Mouse (Mus musculus): ENCODE data around the gene Spata31d1b. TPM values are rescaled to one million over a fixed set of nuclear protein-coding genes. Genes with fewer than 3 reads are reported as not detected.
"Not testable (repeated sequence)": the region's sequence is repeated elsewhere in the genome, so short reads cannot be mapped to it uniquely, and the experiment has no call there.

Spata31d1b gene
- polyA plus RNA-seq, 1 experiment from 2014 or later = not detected

DNA sequence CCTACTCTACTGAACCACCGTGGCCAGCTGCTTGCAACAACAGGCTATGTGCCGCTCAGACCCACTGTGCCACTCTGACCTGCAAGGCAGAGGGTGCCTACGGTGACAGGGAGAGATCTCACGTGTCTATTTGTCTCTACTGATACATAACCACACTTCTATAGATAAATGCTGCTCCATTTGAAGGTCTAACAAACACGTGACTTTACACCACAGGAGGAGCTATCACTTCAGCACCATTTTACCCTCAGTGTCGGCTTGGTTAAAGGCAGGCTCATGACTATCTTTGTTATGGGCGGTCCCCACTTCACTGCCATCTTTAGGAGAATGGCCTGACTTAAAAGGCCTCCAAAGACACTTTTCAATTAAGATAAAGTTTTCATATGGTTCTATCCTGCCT, 29.5 kb upstream of the Spata31d1b start:
- H3K4me3 ChIP-seq (ENCODE audit: inconsistent target) = no peak overlapping the region
- H3K36me3 ChIP-seq (ENCODE audit: inconsistent target) = no peaks in the 10 kb centered on the region
- no peaks in the 10 kb centered on the region for H3K79me2 ChIP-seq (ENCODE audit: inconsistent target)
- WGBS (ENCODE audit: missing documents) = 55% methylated on average over 7 of the region's 7 CpGs
- no peak overlapping the region for H3K27ac ChIP-seq

DNA sequence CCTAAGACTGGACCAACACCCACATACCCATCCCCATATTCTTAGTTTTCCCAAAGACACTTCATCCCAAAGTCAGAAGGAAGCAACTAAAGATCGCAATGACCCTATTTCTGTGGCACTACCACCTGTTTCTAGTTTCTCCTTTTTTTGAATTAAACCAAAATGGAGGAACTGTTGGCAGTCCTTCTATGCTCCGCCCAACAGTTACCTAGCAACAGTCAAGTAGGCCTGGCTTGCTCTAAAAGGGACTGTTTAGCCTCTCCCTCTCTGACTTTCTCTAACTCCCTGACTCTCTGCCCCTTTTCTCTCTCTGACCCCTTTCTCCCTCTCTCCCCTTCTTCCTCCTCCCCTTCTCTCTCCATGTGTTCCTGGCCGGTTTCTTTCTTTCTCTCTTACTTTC, 26.8 kb upstream of the Spata31d1b start:
- Histone ChIP-seq H3K36me3 (ENCODE audit: inconsistent target) (no peaks in the 10 kb centered on the region), H3K27ac (no peak overlapping the region), H3K4me3 (ENCODE audit: inconsistent target) (no peak overlapping the region), H3K79me2 (ENCODE audit: inconsistent target) (no peaks in the 10 kb centered on the region)
- WGBS (ENCODE audit: missing documents) = 76% methylated on average over 3 of the region's 3 CpGs

DNA sequence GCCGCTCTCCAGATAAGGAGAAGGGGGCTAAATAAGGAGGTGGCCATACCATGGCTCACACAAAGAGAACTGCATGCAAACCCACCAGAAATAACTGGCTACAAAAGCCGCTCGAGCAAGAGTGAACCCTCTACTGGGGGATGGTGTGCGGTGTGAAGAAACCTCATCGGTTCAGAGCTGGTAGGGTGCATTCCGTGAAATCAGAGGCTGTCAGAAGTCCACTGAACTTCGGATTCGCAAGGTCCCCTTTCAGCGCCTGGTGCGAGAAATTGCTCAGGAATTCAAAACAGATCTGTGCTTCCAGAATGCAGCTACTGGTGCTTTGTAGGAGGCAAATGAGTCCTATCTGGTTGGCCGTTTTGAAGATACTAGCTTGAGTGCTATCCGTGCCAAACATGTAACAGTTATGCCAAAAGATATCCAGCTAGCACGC, 23.7 kb upstream of the Spata31d1b start:
- WGBS (ENCODE audit: missing documents) = 87% methylated on average over 13 of the region's 13 CpGs
- no peak overlapping the region for H3K4me3 ChIP-seq (ENCODE audit: inconsistent target)

DNA sequence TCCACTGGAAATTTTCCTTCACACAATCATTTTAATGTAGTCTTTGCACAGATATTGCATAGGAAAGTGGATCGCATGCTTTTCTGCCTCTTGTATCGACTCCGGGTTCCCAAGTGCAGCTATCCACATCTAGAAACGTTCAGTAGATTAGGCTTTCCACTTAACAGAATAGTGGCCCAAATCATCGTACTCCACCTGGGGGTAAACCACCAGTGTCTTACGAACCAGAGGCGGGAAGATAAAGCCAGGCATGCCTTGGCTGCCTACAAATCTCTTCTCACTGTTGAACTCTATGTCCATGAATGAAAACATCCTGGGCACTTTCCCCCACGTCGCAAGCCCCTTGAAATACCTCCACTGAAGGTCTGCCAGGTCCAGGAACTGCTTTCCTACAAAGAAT, 22.8 kb upstream of the Spata31d1b start:
- H3K4me3 ChIP-seq (ENCODE audit: inconsistent target) = no peak overlapping the region
- WGBS (ENCODE audit: missing documents) = 94% methylated on average over 9 of the region's 9 CpGs
- no peaks in the 10 kb centered on the region for H3K36me3 ChIP-seq (ENCODE audit: inconsistent target)
- H3K27ac ChIP-seq = no peak overlapping the region
- no peaks in the 10 kb centered on the region for H3K79me2 ChIP-seq (ENCODE audit: inconsistent target)

More for the DNA sequence above, 23.7 kb upstream of the Spata31d1b start:
- Histone ChIP-seq H3K79me2 (ENCODE audit: inconsistent target) (no peaks in the 10 kb centered on the region), H3K27ac (no peak overlapping the region), H3K36me3 (ENCODE audit: inconsistent target) (no peaks in the 10 kb centered on the region)

DNA sequence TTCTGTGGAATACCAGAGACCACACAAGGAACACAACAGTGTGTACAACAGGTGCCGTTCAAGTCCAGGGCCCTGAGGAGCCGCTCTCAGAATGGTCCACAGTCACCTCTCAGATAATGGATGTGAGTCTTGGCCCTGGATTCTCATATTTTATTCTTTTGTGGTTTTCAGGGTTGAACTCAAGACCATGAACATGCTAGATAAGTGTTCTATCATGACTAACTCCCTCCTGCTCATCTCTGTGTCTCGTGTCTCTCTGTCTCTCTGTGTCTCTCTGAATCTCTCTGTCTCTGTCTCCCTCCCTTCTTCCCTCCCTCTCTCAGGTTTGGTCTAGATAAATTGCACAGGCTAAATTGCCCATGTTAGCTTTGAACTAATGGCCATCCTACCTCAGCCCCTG, 22.2 kb upstream of the Spata31d1b start:
- WGBS (ENCODE audit: missing documents) = 98% methylated on average over 3 of the region's 3 CpGs
- Histone ChIP-seq H3K36me3 (ENCODE audit: inconsistent target) (no peaks in the 10 kb centered on the region), H3K79me2 (ENCODE audit: inconsistent target) (no peaks in the 10 kb centered on the region), H3K4me3 (ENCODE audit: inconsistent target) (no peak overlapping the region), H3K27ac (no peak overlapping the region)

DNA sequence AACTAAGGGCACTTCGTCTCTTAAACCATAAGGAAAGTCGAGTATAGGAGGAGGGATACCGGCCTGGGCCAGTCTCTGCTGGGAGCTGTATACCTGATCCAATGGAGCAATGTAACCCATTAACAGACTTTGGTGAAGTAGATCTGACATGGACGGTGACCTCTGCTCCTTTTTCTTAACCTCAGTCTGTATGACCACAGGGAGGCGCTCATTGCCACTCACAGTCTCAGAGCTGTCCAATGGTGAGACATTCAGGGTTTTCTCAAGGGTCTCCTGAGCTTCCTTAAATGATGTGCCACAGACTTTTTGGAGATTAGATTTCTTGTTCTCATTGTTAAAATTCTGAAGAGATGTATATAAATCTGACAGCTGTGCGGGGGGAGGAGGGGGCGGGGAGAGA, 21.5 kb upstream of the Spata31d1b start:
- Histone ChIP-seq H3K27ac (no peak overlapping the region), H3K36me3 (ENCODE audit: inconsistent target) (no peaks in the 10 kb centered on the region)

DNA sequence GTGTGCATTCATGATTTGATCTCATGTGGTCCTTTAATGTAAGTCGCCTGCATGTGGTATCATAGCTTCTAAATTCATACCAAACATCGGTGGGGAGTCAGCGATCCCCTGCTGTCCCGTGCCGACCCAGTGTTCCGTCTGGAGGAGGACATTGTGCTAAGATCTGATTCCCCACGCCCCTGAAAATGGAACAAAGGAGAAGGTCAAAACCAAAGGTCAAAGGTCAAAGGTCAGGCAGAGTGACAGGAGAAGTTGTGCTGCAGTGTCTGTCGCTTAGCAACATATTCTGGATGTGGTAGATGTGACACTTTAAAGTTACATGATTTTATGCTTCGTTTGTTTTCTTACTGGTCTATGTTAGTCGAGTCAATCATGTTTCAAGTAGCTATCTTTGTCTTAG, 20.6 kb upstream of the Spata31d1b start:
- 90% methylated on average over 10 of the region's 10 CpGs for WGBS (ENCODE audit: missing documents)
- no peak overlapping the region for H3K27ac ChIP-seq
- H3K4me3 ChIP-seq (ENCODE audit: inconsistent target) = no peak overlapping the region
- H3K36me3 ChIP-seq (ENCODE audit: inconsistent target) = no peaks in the 10 kb centered on the region
- H3K79me2 ChIP-seq (ENCODE audit: inconsistent target) = no peaks in the 10 kb centered on the region

More for the DNA sequence above, 21.5 kb upstream of the Spata31d1b start:
- no peak overlapping the region for H3K4me3 ChIP-seq (ENCODE audit: inconsistent target)
- H3K79me2 ChIP-seq (ENCODE audit: inconsistent target) = no peaks in the 10 kb centered on the region
- WGBS (ENCODE audit: missing documents) = 91% methylated on average over 7 of the region's 7 CpGs

DNA sequence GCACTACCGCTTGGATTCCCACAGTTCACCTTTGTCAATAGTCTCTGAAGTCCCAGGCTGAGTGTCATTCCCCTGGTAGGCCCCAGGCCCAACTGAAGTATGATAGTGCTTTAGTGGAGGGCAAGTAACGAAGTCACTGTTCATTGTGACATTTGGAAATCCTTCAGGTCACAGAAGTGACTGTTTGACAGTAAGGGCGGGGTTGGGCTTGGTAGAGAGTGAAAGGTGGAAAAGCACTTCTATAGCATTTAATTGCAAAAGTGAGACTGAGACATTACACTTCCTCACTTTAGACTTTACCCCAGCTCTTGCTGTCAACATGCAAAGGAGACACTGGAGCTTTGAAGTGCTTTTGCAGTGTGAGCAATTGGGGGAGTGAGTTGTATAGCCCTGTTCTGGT, 18.1 kb upstream of the Spata31d1b start, which contains the start of gene 4921517D22Rik:
4921517D22Rik (minus strand) TSS at position 101 of the 400 bp plus-strand sequence.
- WGBS (ENCODE audit: missing documents) = 97% methylated on average over 3 of the region's 3 CpGs
- no peak within 1 kb of the TSS for H3K4me3 ChIP-seq (ENCODE audit: inconsistent target)
- no peaks in the 10 kb centered on the region for H3K36me3 ChIP-seq (ENCODE audit: inconsistent target)
- H3K27ac ChIP-seq = no peak within 1 kb of the TSS
- no peaks in the 10 kb centered on the region for H3K79me2 ChIP-seq (ENCODE audit: inconsistent target)

DNA sequence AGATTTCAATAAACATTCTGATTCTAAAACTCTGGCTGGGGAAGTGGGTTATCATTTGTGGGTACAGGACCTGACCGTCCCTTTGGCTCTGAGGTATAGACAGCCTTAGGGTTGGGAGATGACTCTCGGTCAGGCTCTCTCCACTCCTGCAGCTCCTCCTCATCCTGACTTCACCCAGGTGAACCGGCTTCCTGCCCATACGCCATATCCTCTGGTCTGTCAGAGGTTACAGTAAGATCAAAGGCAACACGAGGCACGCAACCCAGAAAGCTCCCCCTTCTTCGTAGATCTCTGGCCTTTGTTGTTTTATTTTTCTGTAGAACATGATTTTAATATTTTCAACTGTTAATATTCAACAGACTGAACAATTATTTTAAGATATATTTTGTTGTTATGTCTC, 16.3 kb upstream of the Spata31d1b start:
- WGBS (ENCODE audit: missing documents) = 94% methylated on average over 7 of the region's 7 CpGs
- no peak overlapping the region for H3K27ac ChIP-seq
- no peak overlapping the region for H3K4me3 ChIP-seq (ENCODE audit: inconsistent target)
- H3K36me3 ChIP-seq (ENCODE audit: inconsistent target) = no peaks in the 10 kb centered on the region
- no peaks in the 10 kb centered on the region for H3K79me2 ChIP-seq (ENCODE audit: inconsistent target)

DNA sequence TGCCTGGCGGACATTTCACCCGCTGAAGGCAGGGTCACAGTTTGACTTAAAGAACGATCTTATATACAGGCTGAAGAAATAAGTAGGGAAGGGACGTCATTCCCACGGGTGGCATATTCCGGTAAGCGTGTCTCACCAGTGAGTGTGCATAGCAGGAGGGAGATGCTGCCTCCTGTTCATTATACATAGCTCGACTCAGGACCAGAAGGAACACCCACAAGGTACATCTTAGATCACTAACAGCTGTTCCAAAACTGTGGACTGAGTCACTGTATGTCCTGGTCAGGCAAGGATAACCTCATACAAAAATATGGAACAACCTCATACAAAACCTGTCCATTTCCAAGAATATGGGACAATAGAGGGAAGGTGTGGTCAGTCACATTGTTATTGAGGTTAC, 13.0 kb upstream of the Spata31d1b start:
- H3K4me3 ChIP-seq (ENCODE audit: inconsistent target) = no peak overlapping the region
- H3K36me3 ChIP-seq (ENCODE audit: inconsistent target) = no peaks in the 10 kb centered on the region
- WGBS (ENCODE audit: missing documents) = 97% methylated on average over 8 of the region's 8 CpGs
- H3K27ac ChIP-seq = no peak overlapping the region
- H3K79me2 ChIP-seq (ENCODE audit: inconsistent target) = no peaks in the 10 kb centered on the region

DNA sequence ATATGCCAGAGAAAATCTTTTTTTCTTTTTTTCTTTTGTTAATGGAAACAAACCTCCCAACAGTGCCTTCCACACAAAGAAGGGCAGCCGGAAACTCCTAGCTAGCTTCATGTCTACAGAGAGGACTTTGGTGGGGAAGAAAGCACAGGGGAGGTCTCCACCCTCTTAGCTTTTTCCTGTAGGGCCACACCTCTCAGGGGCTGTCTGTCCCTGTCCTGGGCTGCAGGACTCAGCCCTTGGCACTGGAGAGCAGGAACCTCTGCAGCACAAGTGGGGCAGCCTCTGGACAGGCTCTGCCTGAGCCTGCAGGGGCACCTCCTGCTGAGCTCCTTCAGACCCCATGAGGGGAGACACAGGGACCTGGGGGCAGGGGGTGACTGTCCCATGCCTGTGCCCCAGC, 11.9 kb upstream of the Spata31d1b start:
- 70% methylated on average over 1 of the region's 1 CpGs for WGBS (ENCODE audit: missing documents)
- not testable (repeated sequence) for H3K27ac ChIP-seq

DNA sequence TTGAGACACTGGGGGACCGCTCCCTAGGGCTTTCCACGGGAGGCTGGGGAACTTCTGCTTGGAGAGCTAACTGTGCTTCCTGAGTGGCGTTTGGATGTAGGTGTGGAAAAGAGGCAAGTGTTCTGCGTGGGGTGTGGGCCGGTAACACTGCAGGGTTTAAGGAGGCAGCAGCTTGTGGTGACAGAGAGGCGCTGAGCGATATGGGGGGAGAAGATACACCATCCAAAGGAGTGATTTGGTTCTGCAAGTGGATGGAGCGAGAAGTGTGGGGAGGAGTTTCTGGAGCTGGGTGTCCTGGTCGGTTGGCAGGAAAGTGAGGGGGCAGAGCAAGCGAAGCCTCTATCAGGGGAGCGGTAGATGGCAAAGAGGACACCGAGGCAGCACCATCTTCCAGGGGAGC, 8.6 kb upstream of the Spata31d1b start:
- Histone ChIP-seq H3K27ac (no peak overlapping the region), H3K4me3 (ENCODE audit: inconsistent target) (no peak overlapping the region), H3K79me2 (ENCODE audit: inconsistent target) (no peaks in the 10 kb centered on the region), H3K36me3 (ENCODE audit: inconsistent target) (no peaks in the 10 kb centered on the region)
- WGBS (ENCODE audit: missing documents) = 84% methylated on average over 12 of the region's 12 CpGs

More for the DNA sequence above, 11.9 kb upstream of the Spata31d1b start:
- H3K79me2 ChIP-seq (ENCODE audit: inconsistent target); H3K36me3 ChIP-seq (ENCODE audit: inconsistent target); H3K4me3 ChIP-seq (ENCODE audit: inconsistent target): not testable (repeated sequence)

DNA sequence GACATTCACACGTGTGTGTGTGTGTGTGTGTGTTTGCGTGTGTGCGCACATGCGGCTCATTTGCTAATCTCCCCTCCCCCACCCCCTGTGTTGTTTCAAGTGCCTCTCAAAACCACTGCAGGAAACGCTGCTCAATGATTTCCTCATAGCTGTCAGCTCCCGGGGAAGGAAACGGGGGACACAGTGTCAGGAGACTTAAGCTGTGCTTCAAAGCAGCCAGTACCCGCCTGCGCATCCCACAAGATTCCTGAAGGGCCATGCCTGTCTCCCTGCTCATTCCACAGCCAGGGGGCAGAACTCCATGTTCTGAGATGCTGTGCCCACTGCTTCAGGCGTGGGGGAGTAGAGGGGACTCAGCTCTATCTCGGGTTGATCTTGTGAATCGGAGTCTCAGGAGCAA, 7.5 kb upstream of the Spata31d1b start:
- Histone ChIP-seq H3K4me3 (ENCODE audit: inconsistent target) (no peak overlapping the region), H3K36me3 (ENCODE audit: inconsistent target) (no peaks in the 10 kb centered on the region), H3K27ac (no peak overlapping the region), H3K79me2 (ENCODE audit: inconsistent target) (no peaks in the 10 kb centered on the region)
- WGBS (ENCODE audit: missing documents) = 12% methylated on average over 12 of the region's 12 CpGs

DNA sequence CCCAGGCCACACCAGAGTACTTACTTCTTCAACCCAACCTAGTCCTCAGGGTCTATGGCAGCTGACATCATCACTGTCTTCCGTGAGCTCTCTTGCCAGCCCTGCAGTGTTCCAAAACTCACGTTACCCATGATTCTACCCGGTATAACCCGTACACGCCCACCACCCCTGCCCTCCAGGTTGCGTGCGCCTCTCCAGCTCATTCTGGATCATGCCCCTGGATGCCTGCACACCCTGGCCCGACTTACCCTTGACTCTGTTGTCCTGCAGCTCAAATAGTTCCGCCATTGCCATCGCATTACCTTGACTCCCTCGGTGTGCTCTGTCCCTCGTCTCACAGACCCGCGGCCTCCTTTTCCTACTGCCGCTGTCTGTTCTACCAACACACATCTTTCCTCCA, 1.9 kb upstream of the Spata31d1b start, which contains the start of gene Spata31d1a:
Spata31d1a (minus strand) TSS at position 101 of the 400 bp plus-strand sequence.
- WGBS (ENCODE audit: missing documents) = 93% methylated on average over 14 of the region's 15 CpGs

DNA sequence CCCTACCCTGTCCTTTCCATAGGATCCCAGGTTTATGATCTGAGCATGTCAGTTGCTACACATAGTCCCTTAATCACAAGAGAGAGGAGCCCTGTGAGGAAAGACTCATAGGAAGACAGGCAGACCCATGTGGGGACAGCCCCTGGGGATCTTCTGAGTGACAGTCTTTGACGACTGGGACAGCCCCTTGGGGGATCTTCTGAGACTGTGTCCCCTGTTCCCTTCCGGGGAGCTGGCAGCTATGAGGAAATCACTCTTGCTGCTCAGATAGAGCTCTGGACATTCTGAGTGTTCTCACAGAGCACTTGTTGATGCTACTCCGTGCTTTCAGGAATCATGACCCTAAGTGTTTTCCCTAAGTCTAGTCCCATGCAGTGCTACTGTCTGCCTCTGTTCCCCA, 1.6 kb downstream of the Spata31d1b start:
- Histone ChIP-seq H3K79me2 (ENCODE audit: inconsistent target) (no peaks in the 10 kb centered on the region), H3K27ac (no peak overlapping the region), H3K36me3 (ENCODE audit: inconsistent target) (no peaks in the 10 kb centered on the region), H3K4me3 (ENCODE audit: inconsistent target) (no peak overlapping the region)
- WGBS (ENCODE audit: missing documents) = 63% methylated on average over 3 of the region's 3 CpGs

More for the DNA sequence above, 1.9 kb upstream of the Spata31d1b start, which contains the start of gene Spata31d1a:
- H3K4me3 ChIP-seq (ENCODE audit: inconsistent target) = no peak within 1 kb of the TSS
- H3K36me3 ChIP-seq (ENCODE audit: inconsistent target) = no peaks in the 10 kb centered on the region
- H3K27ac ChIP-seq = no peak within 1 kb of the TSS
- H3K79me2 ChIP-seq (ENCODE audit: inconsistent target) = no peaks in the 10 kb centered on the region

DNA sequence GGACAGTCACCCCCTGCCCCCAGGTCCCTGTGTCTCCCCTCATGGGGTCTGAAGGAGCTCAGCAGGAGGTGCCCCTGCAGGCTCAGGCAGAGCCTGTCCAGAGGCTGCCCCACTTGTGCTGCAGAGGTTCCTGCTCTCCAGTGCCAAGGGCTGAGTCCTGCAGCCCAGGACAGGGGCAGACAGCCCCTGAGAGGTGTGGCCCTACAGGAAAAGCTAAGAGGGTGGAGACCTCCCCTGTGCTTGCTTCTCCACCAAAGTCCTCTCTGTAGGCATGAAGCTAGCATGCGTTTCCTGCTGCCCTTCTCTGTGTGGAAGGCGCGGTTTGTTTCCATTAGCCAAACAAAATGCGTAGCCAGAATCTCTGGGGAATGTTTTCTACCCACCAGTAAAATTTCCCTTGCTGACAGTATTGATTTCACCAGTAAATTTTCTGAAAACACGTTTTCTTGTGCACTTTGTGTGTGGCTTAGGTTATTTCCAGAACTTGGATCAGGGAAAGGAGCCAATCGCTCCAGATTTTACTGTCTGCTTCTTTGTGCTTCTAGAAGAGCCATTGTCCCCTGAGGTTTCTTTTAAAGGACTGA, 6.9 kb downstream of the Spata31d1b start:
- H3K27ac ChIP-seq; H3K79me2 ChIP-seq (ENCODE audit: inconsistent target); H3K36me3 ChIP-seq (ENCODE audit: inconsistent target); H3K4me3 ChIP-seq (ENCODE audit: inconsistent target): not testable (repeated sequence)
- WGBS (ENCODE audit: missing documents) = 16% methylated on average over 6 of the region's 6 CpGs

Data from macrophage (primary cell).